Mouse (Mus musculus): ENCODE data around the gene Ndufaf2. TPM values are rescaled to one million over a fixed set of nuclear protein-coding genes. Genes with fewer than 3 reads are reported as not detected.
A peak's percentile ranks its signal among the peaks of the same experiment; 100 is the strongest.

The Ndufaf2 gene
- 72.6 and 77.0 TPM in 2 replicates for polyA plus RNA-seq (2015; fragmentation: Nextera tagmentation; extraction: Ambion mirVana)

- peak within 1 kb of the TSS; percentile 31; the same call in 1 of the 2 replicates for H3K27ac ChIP-seq (replicated peaks)
- ATAC-seq (replicated peaks) = peak; percentile 99
- peak within 1 kb of the TSS; percentile 73 for H3K9ac ChIP-seq (replicated peaks)
- WGBS = under 1% methylated on average over 47 of the region's 47 CpGs
- no peaks in the 10 kb centered on the region for H3K9me3 ChIP-seq
- H3K27me3 ChIP-seq = no peaks in the 10 kb centered on the region
- peak within 1 kb of the TSS; percentile 86 for H3K4me3 ChIP-seq
- H3K4me2 ChIP-seq (replicated peaks) = peak within 1 kb of the TSS; percentile 78
- H3K36me3 ChIP-seq = peaks cover 11% of the 10 kb centered on the region
- peaks cover 15% of the 10 kb centered on the region for H3K4me1 ChIP-seq
Measured at GRCm38 (mm10) chr13:108158465-108159240, at the start of gene Ndufaf2, which contains the start of gene Ercc8. Ndufaf2 (minus strand) TSS chr13:108158623. Ercc8 (plus strand) TSS chr13:108158731.

GRCm38 (mm10) chr13:108208090-108208489 lies 49.7 kb upstream of the Ndufaf2 start:
- Histone ChIP-seq H3K27me3 (no peaks in the 10 kb centered on the region), H3K36me3 (no peaks in the 10 kb centered on the region), H3K9me3 (no peaks in the 10 kb centered on the region), H3K4me1 (no peaks in the 10 kb centered on the region), H3K9ac (replicated peaks) (no peak overlapping the region), H3K4me2 (replicated peaks) (no peak overlapping the region), H3K27ac (replicated peaks) (no peak overlapping the region), H3K4me3 (no peak overlapping the region)
- no peak for ATAC-seq (replicated peaks)
- 80% methylated on average over 5 of the region's 5 CpGs for WGBS

GRCm38 (mm10) chr13:108207447-108207846 lies 49.0 kb upstream of the Ndufaf2 start:
- H3K4me1 ChIP-seq = no peaks in the 10 kb centered on the region
- no peak for ATAC-seq (replicated peaks)
- 88% methylated on average over 2 of the region's 2 CpGs for WGBS
- no peak overlapping the region for H3K9ac ChIP-seq (replicated peaks)
- H3K36me3 ChIP-seq = no peaks in the 10 kb centered on the region
- no peaks in the 10 kb centered on the region for H3K9me3 ChIP-seq
- no peaks in the 10 kb centered on the region for H3K27me3 ChIP-seq
- H3K27ac ChIP-seq (replicated peaks) = no peak overlapping the region
- H3K4me2 ChIP-seq (replicated peaks) = no peak overlapping the region
- no peak overlapping the region for H3K4me3 ChIP-seq

- no peak overlapping the region for H3K27ac ChIP-seq (replicated peaks)
- ATAC-seq (replicated peaks) = no peak
- no peak overlapping the region for H3K4me2 ChIP-seq (replicated peaks)
- H3K36me3 ChIP-seq = no peaks in the 10 kb centered on the region
- no peak overlapping the region for H3K9ac ChIP-seq (replicated peaks)
- 91% methylated on average over 3 of the region's 3 CpGs for whole genome bisulfite sequencing
- H3K4me3 ChIP-seq = no peak overlapping the region
- H3K27me3 ChIP-seq = no peaks in the 10 kb centered on the region
- no peaks in the 10 kb centered on the region for H3K9me3 ChIP-seq
- H3K4me1 ChIP-seq = no peaks in the 10 kb centered on the region
Measured at GRCm38 (mm10) chr13:108204857-108205256, 46.4 kb upstream of the Ndufaf2 start.

- no peaks in the 10 kb centered on the region for H3K4me1 ChIP-seq
Measured at GRCm38 (mm10) chr13:108195474-108195873, 37.1 kb upstream of the Ndufaf2 start.

GRCm38 (mm10) chr13:108191074-108191720 lies 32.8 kb upstream of the Ndufaf2 start:
- H3K4me1 ChIP-seq = no peaks in the 10 kb centered on the region
- peaks cover 25% of the 10 kb centered on the region for H3K36me3 ChIP-seq
- H3K9ac ChIP-seq (replicated peaks) = no peak overlapping the region
- no peak overlapping the region for H3K4me2 ChIP-seq (replicated peaks)
- H3K4me3 ChIP-seq = no peak overlapping the region
- H3K9me3 ChIP-seq = no peaks in the 10 kb centered on the region
- no peaks in the 10 kb centered on the region for H3K27me3 ChIP-seq
- H3K27ac ChIP-seq (replicated peaks) = no peak overlapping the region
- WGBS = 65% methylated on average over 11 of the region's 11 CpGs
- peak; percentile 64; the same call in 1 of the 2 replicates for ATAC-seq (replicated peaks)

More at GRCm38 (mm10) chr13:108195474-108195873, 37.1 kb upstream of the Ndufaf2 start:
- Histone ChIP-seq H3K27ac (replicated peaks) (no peak overlapping the region), H3K27me3 (no peaks in the 10 kb centered on the region), H3K36me3 (peaks cover 20% of the 10 kb centered on the region), H3K4me3 (no peak overlapping the region), H3K4me2 (replicated peaks) (no peak overlapping the region), H3K9ac (replicated peaks) (no peak overlapping the region), H3K9me3 (no peaks in the 10 kb centered on the region)
- 86% methylated on average over 6 of the region's 6 CpGs for WGBS
- ATAC-seq (replicated peaks) = no peak

- 90% methylated on average over 4 of the region's 4 CpGs for WGBS
- ATAC-seq (replicated peaks) = no peak
- Histone ChIP-seq H3K4me2 (replicated peaks) (no peak overlapping the region), H3K4me3 (no peak overlapping the region), H3K9me3 (no peaks in the 10 kb centered on the region), H3K9ac (replicated peaks) (no peak overlapping the region), H3K4me1 (no peaks in the 10 kb centered on the region), H3K36me3 (peaks cover 28% of the 10 kb centered on the region), H3K27ac (replicated peaks) (no peak overlapping the region), H3K27me3 (no peaks in the 10 kb centered on the region)
Measured at GRCm38 (mm10) chr13:108187994-108188393, 29.6 kb upstream of the Ndufaf2 start.

GRCm38 (mm10) chr13:108185530-108185929 lies 27.1 kb upstream of the Ndufaf2 start:
- no peak for ATAC-seq (replicated peaks)
- Histone ChIP-seq H3K36me3 (peaks cover 49% of the 10 kb centered on the region), H3K27me3 (no peaks in the 10 kb centered on the region), H3K9ac (replicated peaks) (no peak overlapping the region), H3K4me2 (replicated peaks) (no peak overlapping the region), H3K9me3 (no peaks in the 10 kb centered on the region), H3K27ac (replicated peaks) (no peak overlapping the region), H3K4me3 (no peak overlapping the region), H3K4me1 (no peaks in the 10 kb centered on the region)
- 95% methylated on average over 3 of the region's 3 CpGs for WGBS

GRCm38 (mm10) chr13:108184743-108185255 lies 26.4 kb upstream of the Ndufaf2 start:
- Histone ChIP-seq H3K27ac (replicated peaks) (no peak overlapping the region), H3K27me3 (no peaks in the 10 kb centered on the region), H3K4me2 (replicated peaks) (no peak overlapping the region), H3K9ac (replicated peaks) (no peak overlapping the region), H3K36me3 (peaks cover 51% of the 10 kb centered on the region), H3K4me1 (no peaks in the 10 kb centered on the region), H3K9me3 (no peaks in the 10 kb centered on the region), H3K4me3 (no peak overlapping the region)
- ATAC-seq (replicated peaks) = no peak

GRCm38 (mm10) chr13:108180821-108181220 lies 22.4 kb upstream of the Ndufaf2 start:
- no peak for ATAC-seq (replicated peaks)
- H3K4me1 ChIP-seq = no peaks in the 10 kb centered on the region
- H3K4me3 ChIP-seq = no peak overlapping the region
- peaks cover 65% of the 10 kb centered on the region for H3K36me3 ChIP-seq
- no peak overlapping the region for H3K27ac ChIP-seq (replicated peaks)
- H3K9ac ChIP-seq (replicated peaks) = no peak overlapping the region
- 85% methylated on average over 5 of the region's 5 CpGs for WGBS
- H3K4me2 ChIP-seq (replicated peaks) = no peak overlapping the region
- H3K27me3 ChIP-seq = no peaks in the 10 kb centered on the region
- H3K9me3 ChIP-seq = no peaks in the 10 kb centered on the region

- Histone ChIP-seq H3K36me3 (peaks cover 64% of the 10 kb centered on the region), H3K4me3 (no peak overlapping the region), H3K27ac (replicated peaks) (no peak overlapping the region), H3K9me3 (no peaks in the 10 kb centered on the region), H3K4me2 (replicated peaks) (no peak overlapping the region), H3K4me1 (no peaks in the 10 kb centered on the region), H3K9ac (replicated peaks) (no peak overlapping the region), H3K27me3 (no peaks in the 10 kb centered on the region)
- 91% methylated on average over 8 of the region's 8 CpGs for WGBS
- no peak for ATAC-seq (replicated peaks)
Measured at GRCm38 (mm10) chr13:108179618-108180017, 21.2 kb upstream of the Ndufaf2 start.

- peaks cover 36% of the 10 kb centered on the region for H3K36me3 ChIP-seq
- H3K4me3 ChIP-seq = no peak overlapping the region
- H3K4me1 ChIP-seq = no peaks in the 10 kb centered on the region
- no peaks in the 10 kb centered on the region for H3K27me3 ChIP-seq
- no peak for ATAC-seq (replicated peaks)
- H3K4me2 ChIP-seq (replicated peaks) = no peak overlapping the region
- no peak overlapping the region for H3K27ac ChIP-seq (replicated peaks)
- H3K9ac ChIP-seq (replicated peaks) = no peak overlapping the region
- no peaks in the 10 kb centered on the region for H3K9me3 ChIP-seq
- 89% methylated on average over 8 of the region's 8 CpGs for WGBS
Measured at GRCm38 (mm10) chr13:108170511-108170910, 12.1 kb upstream of the Ndufaf2 start.
